Mouse (Mus musculus): ENCODE results near the gene Kcnip3. TPM values are rescaled to one million over a fixed set of nuclear protein-coding genes. Genes with fewer than 3 reads are reported as not detected.

Kcnip3 gene
- 2.6 and 16.0 TPM in 2 replicates for polyA plus RNA-seq (2012; rRNA removed; ENCODE audit: low replicate concordance)

GRCm38 (mm10) chr2:127522006-127522441 lies at the start of gene Kcnip3:
Gene Kcnip3 (minus strand): TSS chr2:127522094.

GRCm38 (mm10) chr2:127541185-127541584 lies 19.3 kb upstream of the Kcnip3 start, which contains the start of gene Prom2:
Gene Prom2 (minus strand): TSS chr2:127541467.

DNA sequence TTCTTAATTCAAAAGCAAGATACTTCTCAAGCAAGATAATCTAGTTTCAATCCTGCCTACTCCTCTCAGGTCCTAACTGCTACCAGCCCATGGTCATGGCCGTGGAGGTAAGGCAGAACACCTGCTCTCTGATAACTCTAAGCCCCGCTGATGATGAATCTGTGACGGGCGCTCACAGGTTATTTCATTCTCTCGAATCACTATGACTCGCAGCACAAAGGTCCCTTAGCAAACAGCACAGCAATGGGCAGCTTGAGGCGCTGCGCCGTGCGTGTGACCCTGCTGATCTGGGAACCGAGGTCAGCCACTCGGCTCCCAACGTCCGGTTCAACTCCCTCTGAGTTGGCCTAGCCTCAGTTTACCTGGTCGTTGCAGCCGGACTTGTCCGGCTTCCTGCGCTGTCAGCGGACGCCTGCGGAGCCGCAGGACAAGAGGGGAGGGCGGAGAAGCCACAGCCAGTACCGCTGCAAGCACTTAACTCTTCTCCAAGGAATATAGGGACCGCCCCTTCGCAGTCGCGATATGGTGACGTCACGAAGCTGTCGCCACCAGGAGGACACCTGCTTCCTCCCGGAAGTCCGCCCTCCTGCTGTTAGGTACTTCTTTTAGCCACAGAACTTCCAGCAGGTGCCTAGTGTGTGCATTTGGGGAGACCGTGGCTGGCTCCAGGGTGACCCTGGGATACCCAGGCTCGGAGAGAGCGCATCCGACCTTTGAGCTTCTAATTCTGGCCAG lies 77.7 kb downstream of the Kcnip3 start, which contains the start of gene Fahd2a:
TSS of gene Fahd2a (minus strand) at position 511 of the 735 bp plus-strand sequence.

DNA sequence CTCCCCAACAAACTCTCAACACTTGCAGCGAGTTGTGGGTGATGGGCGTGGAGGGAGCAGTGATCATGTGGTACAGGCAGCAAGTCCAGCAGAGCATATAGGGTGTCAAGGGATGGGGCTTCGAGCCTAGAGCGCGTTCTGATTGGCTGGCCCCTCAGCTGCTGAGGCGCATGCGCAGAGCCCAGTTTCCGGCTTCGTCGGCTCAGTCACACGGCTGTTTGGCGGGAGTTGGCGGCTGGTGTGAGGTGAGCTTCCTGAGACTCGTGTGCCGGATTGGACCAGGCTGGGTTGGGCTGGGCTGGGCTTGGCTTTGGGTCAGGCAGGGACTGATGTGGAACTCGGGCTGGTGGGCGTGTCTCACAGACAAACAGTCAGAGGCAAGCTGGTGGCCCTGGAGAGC lies 96.9 kb downstream of the Kcnip3 start, which contains the start of gene Gpat2:
TSS of gene Gpat2 (plus strand) at position 223 of the 400 bp plus-strand sequence.

Other genes with a start within 250 kb of the Kcnip3 start
- gene Dusp2, start 185.9 kb downstream of the Kcnip3 start, polyA plus RNA-seq (2012; rRNA removed; ENCODE audit: low replicate concordance): 2.2 and 11.6 TPM in 2 replicates
- gene Astl, start 183.5 kb downstream of the Kcnip3 start, polyA plus RNA-seq (2012; rRNA removed; ENCODE audit: low replicate concordance): not detected in 2 replicates
- gene Adra2b, start 158.9 kb downstream of the Kcnip3 start, polyA plus RNA-seq (2012; rRNA removed; ENCODE audit: low replicate concordance): 0.41 and 0.66 TPM in 2 replicates
- 0.21 and 0.28 TPM in 2 replicates for gene Gpat2, start 96.9 kb downstream of the Kcnip3 start, polyA plus RNA-seq (2012; rRNA removed; ENCODE audit: low replicate concordance)
- 30.8 and 43.2 TPM in 2 replicates for gene Fahd2a, start 77.5 kb downstream of the Kcnip3 start, polyA plus RNA-seq (2012; rRNA removed; ENCODE audit: low replicate concordance)
- 0.10 and 1.6 TPM in 2 replicates for gene Prom2, start 19.4 kb upstream of the Kcnip3 start, polyA plus RNA-seq (2012; rRNA removed; ENCODE audit: low replicate concordance)
- gene Zfp661, start 65.0 kb upstream of the Kcnip3 start, polyA plus RNA-seq (2012; rRNA removed; ENCODE audit: low replicate concordance): 3.7 and 4.5 TPM in 2 replicates
- 52.5 and 67.7 TPM in 2 replicates for gene Mrps5, start 65.1 kb upstream of the Kcnip3 start, polyA plus RNA-seq (2012; rRNA removed; ENCODE audit: low replicate concordance)
- 0.44 and 13.8 TPM in 2 replicates for gene Mal, start 134.6 kb upstream of the Kcnip3 start, polyA plus RNA-seq (2012; rRNA removed; ENCODE audit: low replicate concordance)
- gene Mall, start 207.8 kb upstream of the Kcnip3 start, polyA plus RNA-seq (2012; rRNA removed; ENCODE audit: low replicate concordance): 13.6 and 28.7 TPM in 2 replicates

Measured in subcutaneous adipose tissue, adult 2 months (tissue).